Mouse (Mus musculus) liver (tissue): ENCODE data around the gene Sfmbt2.
A peak's percentile ranks its signal among the peaks of the same experiment; 100 is the strongest.
"Not testable (repeated sequence)": the region's sequence is repeated elsewhere in the genome, so short reads cannot be mapped to it uniquely, and the experiment has no call there.

Experiments
- DNase-seq: peaks from one replicate; pipeline ENCODE4 v3.0.0-alpha.2; 2020; ENCODE audit warnings: mixed read lengths

The Sfmbt2 gene

GRCm38 (mm10) chr2:10370176-10370575 lies at the start of gene Sfmbt2:
Gene Sfmbt2 (plus strand): TSS chr2:10370510.
- DNase-seq, result no peak

DNA sequence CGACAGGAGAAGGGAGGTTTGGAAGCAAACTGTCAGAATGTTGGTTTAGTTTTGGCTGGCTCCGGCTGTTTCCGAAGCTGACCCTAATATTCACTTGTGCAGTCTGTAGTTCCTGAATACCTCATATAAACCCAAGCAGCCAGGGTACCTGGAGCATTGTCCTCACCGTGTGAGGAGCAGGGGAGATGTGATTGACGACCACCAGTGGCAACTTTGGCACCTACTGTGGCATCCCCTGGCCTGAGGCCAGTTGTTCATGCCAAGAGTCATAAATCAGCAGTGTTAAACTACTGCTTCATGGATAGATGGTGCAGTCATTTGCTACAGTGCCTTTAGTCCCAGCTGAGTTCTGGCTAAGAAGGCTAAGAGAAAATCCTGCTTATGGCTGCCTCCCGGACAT lies 49.2 kb upstream of the Sfmbt2 start:
- no peak for DNase-seq

DNA sequence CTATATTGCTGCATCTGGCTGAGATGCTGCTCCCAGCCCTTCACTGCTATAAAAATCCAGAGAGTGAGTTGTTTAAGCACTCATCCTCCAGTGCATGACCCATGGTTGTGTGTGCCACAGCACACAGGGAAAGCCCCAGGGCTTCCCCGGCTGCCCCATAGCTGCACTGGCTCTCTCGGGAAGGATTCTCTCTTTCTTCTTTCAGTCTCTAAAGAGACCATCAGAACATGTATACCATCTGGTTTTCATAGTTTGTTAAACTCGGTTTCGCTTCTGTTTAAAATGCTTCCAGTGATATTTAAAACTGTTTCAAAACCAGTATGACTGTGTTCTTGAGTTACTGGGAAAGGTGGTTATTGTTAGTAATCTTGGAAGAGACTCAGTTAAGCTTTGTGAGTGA lies 47.1 kb upstream of the Sfmbt2 start:
- DNase-seq, result no peak

DNA sequence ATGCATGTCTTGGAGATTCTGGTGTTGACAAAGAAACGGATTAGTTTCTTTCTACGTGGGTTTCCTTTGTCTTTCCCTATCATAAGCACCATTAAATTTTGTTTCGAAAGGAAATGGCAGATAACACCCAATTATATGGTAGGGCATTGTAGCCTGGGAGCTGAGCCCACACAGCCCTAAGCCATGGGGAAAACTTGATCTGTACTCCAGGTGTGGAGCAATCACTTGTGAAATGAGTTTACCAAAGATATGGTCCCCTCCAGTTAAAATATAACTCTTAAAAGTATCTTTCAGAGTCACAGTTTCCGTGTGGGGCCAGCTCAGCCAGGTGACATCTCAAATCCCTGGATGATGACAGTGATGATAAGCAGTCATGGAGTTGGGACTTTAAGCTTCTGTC lies 45.3 kb upstream of the Sfmbt2 start:
- DNase-seq, result no peak

GRCm38 (mm10) chr2:10330216-10330615 lies 40.1 kb upstream of the Sfmbt2 start:
- DNase-seq, result no peak

- no peak for DNase-seq
These were observed 36.0 kb upstream of the Sfmbt2 start for GRCm38 (mm10) chr2:10334299-10334698.

- DNase-seq, result no peak
These were observed 35.2 kb upstream of the Sfmbt2 start for GRCm38 (mm10) chr2:10335037-10335608.

DNA sequence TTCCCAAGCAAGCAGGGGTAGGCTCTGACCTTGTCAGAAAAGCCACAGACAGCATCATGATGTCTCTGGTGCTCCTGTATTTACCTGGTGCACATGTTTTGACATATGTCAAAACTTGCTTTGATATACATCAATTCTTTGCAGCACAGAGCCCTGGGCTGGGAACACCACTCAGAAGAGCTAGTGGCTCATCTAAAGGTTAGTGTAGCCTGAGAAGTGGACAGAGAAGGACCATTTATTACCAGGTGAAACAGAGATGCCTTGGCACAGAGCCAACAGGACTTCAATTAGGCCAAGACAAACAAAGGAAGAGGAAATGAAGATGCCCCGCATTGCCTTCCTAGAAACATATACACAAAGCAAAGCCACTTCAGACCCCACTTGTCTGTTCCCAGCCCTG lies 30.3 kb upstream of the Sfmbt2 start:
- DNase-seq, result no peak

DNA sequence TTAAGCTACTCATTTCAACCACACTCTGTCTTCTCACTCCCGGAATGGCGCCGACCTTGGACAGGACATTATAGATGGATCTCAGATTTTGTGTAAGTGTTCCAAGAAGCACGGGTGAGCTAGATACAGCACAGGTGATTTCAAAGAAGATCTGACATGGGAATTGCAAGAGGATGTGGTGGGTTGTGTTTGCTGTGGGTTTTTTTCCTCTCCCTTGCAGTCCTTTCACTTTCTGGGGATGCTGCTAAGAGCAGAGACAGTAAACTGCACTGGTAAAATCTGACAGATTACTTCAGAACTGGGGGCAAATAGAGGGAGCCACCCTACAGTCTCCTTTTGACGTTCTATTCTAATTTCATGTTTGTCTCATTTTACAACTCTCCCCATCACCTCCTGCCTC lies 26.8 kb upstream of the Sfmbt2 start:
- no peak for DNase-seq

- DNase-seq, result not testable (repeated sequence)
These were observed 26.2 kb upstream of the Sfmbt2 start for GRCm38 (mm10) chr2:10344073-10344472.

- no peak for DNase-seq
These were observed 23.1 kb upstream of the Sfmbt2 start for GRCm38 (mm10) chr2:10347193-10347592.

DNA sequence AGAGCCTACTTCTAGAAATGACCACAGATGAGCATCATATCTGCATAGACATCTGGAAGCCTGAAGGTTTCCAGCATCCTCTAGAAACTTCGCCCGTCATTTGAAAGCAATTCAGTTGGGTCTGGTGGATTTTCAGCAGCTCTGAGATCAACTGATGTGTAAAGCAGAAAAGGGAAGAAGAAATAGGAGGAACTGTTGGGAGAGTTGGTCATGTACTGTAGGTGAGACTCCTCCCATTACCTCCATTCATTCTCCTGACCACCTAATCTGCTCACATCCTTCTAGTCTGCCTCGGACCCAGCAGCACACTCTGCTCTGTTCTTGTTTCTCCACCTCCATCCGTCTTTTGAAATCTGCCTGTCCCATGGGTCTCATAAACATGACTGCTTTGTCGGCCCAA lies 22.3 kb upstream of the Sfmbt2 start:
- DNase-seq, result no peak

DNA sequence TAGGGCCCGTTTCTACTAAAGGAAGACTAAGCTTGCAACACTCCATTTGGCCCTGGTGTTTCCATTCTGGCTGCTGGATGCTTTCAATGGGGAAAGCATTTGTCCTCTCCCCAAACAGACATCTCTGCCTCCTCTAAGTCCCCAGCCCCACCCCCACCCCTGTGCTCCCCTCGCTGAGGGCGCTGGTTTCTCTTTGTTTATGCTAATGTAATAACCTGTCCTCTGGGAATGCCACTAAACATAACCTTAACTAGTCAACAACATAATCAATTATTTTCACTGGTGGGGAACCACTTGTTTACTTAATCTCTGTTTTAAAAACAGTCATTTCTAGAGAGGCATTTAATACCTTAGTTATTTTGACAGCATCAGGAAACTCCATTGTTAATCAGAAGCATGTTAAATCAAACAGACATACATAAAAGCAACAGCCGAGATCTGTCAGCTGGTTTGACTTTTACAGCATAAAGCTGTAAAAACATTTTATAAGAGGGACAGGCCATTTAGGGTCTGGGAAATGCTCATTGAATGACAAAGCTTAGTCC lies 20.0 kb upstream of the Sfmbt2 start:
- no peak for DNase-seq

DNA sequence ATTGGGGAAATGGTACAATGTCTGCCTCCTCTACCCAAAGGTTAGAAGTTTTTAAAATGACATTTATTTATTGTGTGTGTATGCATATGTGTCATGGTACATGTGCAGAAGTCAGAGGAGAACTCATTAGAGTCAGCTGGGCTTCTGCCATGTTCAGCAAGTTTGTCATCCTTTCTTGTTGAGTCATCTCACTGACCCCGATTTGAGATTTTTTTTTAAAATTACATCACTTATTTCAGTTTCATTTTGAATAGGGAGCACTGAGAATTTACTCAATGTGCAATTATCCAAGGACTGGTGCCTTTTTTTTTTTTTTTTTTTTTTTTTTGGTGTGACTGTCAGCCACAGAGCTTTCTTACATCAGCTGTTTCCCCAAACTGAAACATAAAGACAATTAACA lies 19.2 kb upstream of the Sfmbt2 start:
- no peak for DNase-seq

DNA sequence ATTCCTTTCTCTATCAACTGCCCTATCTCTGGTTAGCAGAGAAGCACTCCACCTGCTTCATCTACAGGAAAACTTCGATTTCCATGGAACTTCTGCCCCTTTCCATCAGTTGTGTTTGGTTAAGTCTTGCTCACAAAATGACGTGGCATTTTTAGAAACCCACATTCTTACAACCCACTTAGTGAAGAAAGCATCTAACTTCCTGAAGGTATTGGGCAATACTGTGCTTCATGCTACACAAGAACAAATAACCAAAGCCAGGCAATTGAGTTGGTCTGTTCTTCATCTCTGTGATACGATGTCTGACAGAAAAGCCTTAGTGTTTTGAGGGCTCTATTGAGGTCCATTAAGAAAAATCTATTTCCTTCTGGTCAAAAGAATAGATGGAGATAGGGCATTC lies 17.4 kb upstream of the Sfmbt2 start:
- no peak for DNase-seq

DNA sequence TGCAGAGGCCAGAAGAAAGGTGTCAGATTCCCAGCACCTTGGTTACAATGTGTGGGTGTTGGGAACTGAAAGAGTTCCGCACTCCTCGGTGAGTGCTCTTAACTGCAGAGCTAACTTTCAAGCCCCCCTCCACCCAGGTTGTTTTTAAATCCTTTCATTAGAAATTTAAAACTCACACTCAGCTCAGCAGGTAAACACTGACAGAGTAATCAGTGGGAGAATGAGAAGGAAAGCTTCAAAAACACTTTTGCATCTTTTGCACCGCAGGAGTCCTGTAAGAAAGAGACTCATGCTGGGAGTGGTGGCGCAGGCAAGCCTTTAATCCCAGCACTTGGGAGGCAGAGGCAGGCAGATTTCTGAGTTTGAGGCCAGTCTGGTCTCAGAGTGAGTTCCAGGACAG lies 16.4 kb upstream of the Sfmbt2 start:
- DNase-seq, result no peak

GRCm38 (mm10) chr2:10359861-10360260 lies 10.4 kb upstream of the Sfmbt2 start:
- no peak for DNase-seq

GRCm38 (mm10) chr2:10365081-10365480 lies 5.2 kb upstream of the Sfmbt2 start:
- no peak for DNase-seq

GRCm38 (mm10) chr2:10366284-10366683 lies 4.0 kb upstream of the Sfmbt2 start:
- DNase-seq, result no peak

DNA sequence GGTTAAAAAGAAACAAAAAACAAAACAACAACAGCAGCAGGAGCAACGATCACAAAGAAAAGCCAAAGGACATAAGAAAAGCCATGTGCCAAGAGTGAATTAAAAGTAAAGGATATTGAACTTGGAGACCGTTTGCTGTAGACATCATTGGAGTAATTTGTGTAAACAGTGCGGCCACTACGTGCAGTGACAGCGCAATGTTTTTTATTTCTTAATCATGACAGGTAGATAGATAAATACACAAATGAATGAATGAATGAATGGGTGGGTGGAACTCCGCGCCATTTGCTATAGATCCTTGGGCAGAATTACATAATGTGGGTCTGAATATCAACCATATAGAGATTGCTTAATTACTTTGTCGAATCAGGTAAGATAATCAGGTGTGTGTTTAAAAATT lies 634 bp upstream of the Sfmbt2 start:
- DNase-seq, result no peak

DNA sequence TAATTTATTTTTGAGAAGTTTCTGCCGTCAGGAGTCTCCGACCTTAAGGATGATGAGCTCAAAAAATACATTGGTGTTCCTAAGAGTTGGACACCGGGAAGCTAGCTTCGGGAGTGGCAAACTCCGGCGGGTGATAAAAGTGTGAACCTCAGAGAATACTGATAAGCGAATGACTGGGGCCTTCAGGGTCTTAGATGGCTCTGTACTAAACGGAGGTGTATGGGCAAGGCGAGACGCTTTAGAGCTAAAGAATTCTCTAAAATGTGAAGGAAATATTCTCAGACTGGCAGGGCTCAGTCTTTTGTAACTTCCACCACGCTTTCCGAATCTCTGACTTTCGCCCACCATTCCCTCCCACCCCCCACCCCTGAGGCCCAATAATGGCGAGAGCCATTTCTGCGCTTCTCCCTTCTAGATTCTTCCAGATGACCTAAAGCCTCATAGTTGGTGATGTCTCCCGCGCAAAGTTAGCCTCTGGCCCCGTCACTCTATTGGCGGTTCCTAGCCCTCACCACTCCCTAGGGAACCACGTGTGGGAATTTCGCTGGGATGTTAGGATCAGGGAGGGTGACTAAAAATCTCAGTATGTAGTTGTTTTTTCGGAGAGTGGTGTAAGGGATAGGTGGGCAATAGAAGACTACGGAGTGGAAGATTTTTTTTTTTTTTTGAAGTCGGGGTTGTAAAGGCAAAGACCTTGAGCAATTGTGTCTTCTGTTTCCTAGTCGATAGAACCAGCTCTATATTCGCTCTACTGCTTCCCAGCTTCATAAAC lies 563 bp downstream of the Sfmbt2 start:
- DNase-seq, result no peak

DNA sequence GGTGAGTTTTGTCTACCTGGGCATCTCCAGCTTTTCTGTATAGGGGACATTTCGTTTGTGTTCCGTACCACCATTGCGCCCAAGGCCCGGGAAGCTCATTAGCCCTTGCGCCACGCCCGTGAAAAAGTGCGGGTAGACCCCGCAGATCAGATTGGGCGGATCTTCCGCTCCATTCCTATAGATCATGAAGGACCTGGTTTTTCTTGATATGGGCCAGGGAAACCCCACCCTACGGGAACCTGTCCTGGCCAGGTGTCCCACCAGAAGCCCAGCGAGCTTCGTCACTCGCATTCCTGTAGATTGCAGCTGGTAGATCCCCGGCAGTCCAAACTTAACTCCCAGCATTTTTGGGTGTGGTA lies 1.1 kb downstream of the Sfmbt2 start:
- DNase-seq, result no peak

GRCm38 (mm10) chr2:10371899-10372298 lies 1.6 kb downstream of the Sfmbt2 start:
- DNase-seq, result no peak

DNA sequence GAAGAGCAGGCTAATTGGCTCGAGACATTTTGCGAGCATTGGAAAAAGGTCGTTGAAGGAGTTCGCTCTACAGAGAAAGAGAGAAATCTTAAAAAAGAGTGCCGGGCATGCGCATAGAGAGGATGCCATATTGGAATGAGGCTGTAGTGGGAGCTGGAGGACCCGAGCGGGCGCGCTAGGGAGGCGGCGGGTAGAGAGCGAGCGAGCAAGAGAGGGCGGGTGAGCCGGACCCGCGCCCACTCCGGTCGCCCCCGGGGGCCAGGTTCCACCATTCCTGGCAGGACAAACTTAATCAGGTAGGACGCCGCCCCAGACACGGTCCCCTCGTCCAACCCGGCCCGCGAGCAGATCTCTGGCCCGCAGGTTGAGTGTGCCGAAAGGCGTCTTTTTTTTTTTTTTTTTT lies 2.0 kb downstream of the Sfmbt2 start:
- peak; percentile 58 for DNase-seq
